Mouse (Mus musculus): Measurements from ENCODE around the gene Klrd1. TPM values are rescaled to one million over a fixed set of nuclear protein-coding genes. Genes with fewer than 3 reads are reported as not detected.
A peak's percentile ranks its signal among the peaks of the same experiment; 100 is the strongest.

Klrd1 gene
- polyA plus RNA-seq (2015; fragmentation: Nextera tagmentation; extraction: Ambion mirVana): 0.27 and 0.53 TPM in 2 replicates

DNA sequence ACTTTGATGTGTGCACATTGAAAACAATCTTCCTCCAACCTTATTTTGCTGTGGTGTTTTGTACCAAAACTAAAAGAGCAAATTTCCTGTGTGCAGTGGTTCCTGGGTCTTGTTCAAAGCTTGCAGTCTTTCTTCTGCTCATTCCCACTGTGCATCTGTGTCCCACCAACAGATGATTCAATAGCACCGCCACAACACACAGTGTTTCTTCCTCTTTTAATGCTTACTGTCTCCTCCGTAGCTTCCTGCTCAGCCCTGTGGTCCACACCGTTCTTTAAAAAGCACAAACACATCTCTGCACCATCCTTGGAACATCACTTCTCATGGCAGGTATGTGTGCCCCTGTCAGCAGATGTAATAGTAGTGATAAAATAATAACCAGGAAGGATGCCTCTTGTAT lies at the start of gene Klrd1:
Gene Klrd1, plus strand, starts transcription at position 275 of the 400 bp plus-strand sequence.
- Histone ChIP-seq H3K9ac (ENCODE audit: low read length) (no peak within 1 kb of the TSS), H3K4me1 (replicated peaks; ENCODE audit: control insufficient read depth, insufficient read depth) (no peaks in the 10 kb centered on the region), H3K27me3 (ENCODE audit: control insufficient read depth, insufficient read depth, low read length) (no peaks in the 10 kb centered on the region), H3K27ac (replicated peaks) (no peak within 1 kb of the TSS), H3K36me3 (ENCODE audit: control insufficient read depth, insufficient read depth, low read length) (no peaks in the 10 kb centered on the region), H3K4me3 (ENCODE audit: low read depth, low read length) (no peak within 1 kb of the TSS), H3K4me2 (replicated peaks; ENCODE audit: low read depth) (no peak within 1 kb of the TSS), H3K9me3 (ENCODE audit: control insufficient read depth, low read length) (no peaks in the 10 kb centered on the region)
- 74% methylated on average over 3 of the region's 3 CpGs for WGBS
- ATAC-seq (ENCODE audit: low FRiP score, low TSS enrichment) (no peak), DNase-seq (ENCODE audit: low spot score) (no peak)
- no peak for TF ChIP-seq EP300 (optimal IDR thresholded peaks at IDR 0.05)
- TF ChIP-seq CTCF (IDR thresholded peaks at IDR 0.05; ENCODE audit: low read depth): no peak

DNA sequence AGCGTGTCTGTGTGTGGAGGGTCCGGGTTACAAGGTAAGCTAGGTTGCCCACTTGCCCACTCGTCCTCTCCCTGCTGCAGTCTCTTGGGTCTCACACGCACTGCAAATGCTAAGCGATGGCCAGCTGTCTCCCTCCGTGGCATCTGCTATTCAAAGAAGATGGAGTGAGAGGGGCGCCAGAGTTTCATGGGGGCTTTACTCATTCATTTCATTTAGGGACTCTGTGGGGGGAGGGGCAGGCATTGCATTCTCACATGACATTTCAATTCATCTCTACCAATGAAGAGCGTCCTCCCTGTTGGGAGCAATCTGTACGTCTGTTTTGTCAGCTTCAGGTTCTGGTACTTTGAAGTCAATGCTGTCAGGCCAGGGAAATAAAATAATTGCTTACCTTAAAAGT lies 49.7 kb upstream of the Klrd1 start:
- H3K4me3 ChIP-seq (ENCODE audit: low read depth, low read length): no peak overlapping the region
- WGBS: 86% methylated on average over 9 of the region's 9 CpGs
- ATAC-seq (ENCODE audit: low FRiP score, low TSS enrichment): no peak

DNA sequence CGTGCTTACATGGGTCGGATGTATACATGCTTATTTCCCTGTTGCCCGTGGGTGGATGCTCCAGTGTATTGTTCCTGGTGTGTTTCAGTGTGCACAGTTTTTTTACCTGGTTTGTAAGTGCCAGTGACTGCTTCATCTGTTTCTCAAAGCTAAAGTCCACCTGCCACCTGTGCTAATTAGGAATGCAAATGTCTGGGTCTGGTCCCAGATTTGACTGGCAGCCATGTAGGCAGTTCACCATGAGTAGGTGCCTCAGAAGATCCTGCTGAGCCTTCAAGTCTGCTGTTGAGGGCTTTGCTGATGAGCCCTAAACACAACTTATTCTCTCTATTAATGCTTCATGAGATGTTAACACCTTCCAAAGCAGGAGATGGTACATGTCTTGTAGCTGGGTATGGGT lies 49.0 kb upstream of the Klrd1 start:
- Histone ChIP-seq H3K4me2 (replicated peaks; ENCODE audit: low read depth) (no peak overlapping the region), H3K27me3 (ENCODE audit: control insufficient read depth, insufficient read depth, low read length) (no peaks in the 10 kb centered on the region), H3K9ac (ENCODE audit: low read length) (no peak overlapping the region), H3K4me1 (replicated peaks; ENCODE audit: control insufficient read depth, insufficient read depth) (no peaks in the 10 kb centered on the region), H3K4me3 (ENCODE audit: low read depth, low read length) (no peak overlapping the region), H3K9me3 (ENCODE audit: control insufficient read depth, low read length) (no peaks in the 10 kb centered on the region), H3K27ac (replicated peaks) (no peak overlapping the region), H3K36me3 (ENCODE audit: control insufficient read depth, insufficient read depth, low read length) (peaks cover 22% of the 10 kb centered on the region)
- WGBS: 91% methylated on average over 3 of the region's 3 CpGs
- DNase-seq (ENCODE audit: low spot score) (no peak), ATAC-seq (ENCODE audit: low FRiP score, low TSS enrichment) (no peak)
- TF ChIP-seq CTCF (IDR thresholded peaks at IDR 0.05; ENCODE audit: low read depth) (no peak), EP300 (optimal IDR thresholded peaks at IDR 0.05) (no peak)

More for the DNA sequence above, 49.7 kb upstream of the Klrd1 start:
- no peaks in the 10 kb centered on the region for H3K4me1 ChIP-seq (replicated peaks; ENCODE audit: control insufficient read depth, insufficient read depth)
- no peak overlapping the region for H3K27ac ChIP-seq (replicated peaks)
- H3K9me3 ChIP-seq (ENCODE audit: control insufficient read depth, low read length): no peaks in the 10 kb centered on the region
- H3K27me3 ChIP-seq (ENCODE audit: control insufficient read depth, insufficient read depth, low read length): no peaks in the 10 kb centered on the region
- H3K9ac ChIP-seq (ENCODE audit: low read length): no peak overlapping the region
- H3K36me3 ChIP-seq (ENCODE audit: control insufficient read depth, insufficient read depth, low read length): peaks cover 22% of the 10 kb centered on the region
- TF ChIP-seq CTCF (IDR thresholded peaks at IDR 0.05; ENCODE audit: low read depth) (no peak), EP300 (optimal IDR thresholded peaks at IDR 0.05) (no peak)
- no peak overlapping the region for H3K4me2 ChIP-seq (replicated peaks; ENCODE audit: low read depth)
- no peak for DNase-seq (ENCODE audit: low spot score)

DNA sequence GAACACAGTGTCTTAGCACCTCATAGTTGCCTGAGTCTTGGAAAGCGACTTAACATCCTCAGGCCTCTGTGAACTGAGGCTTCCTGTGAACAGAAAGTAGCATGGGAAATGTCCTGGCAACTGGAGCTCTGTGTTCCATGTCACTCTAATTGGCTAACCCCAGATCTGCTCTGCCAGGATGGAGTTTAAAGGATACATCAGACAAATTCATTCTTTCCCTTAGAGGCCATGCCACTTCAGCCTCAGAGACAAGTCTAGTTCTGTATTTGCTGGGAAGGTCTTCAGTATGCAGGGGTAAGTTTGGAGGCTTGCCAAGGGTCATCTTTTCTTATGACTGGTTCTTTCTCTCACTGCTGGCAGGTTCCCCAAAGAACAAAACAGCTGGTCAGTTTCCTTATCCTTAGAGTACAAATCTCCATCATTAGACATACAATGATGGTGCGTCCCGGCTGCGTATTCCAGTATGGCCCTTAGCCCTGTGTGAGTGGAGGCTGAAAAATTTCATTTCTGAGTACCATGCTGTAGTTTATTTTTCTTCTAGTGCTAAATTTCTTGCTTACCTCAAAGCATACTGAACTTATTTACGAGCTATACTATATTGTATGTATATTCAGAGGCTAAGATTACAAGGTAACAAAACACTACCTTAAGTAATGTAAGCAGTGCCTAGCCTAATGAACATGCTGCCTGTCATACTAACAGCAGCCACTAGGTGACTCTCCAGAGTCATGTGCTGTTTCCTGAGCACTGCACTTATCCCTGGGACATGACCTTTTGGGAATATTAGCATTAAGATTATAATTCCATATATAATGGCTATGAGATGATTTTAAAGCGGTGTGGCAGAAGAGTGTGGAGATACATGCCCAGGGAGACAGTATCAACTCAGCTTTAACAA lies 47.6 kb upstream of the Klrd1 start:
- no peak overlapping the region for H3K9ac ChIP-seq (ENCODE audit: low read length)
- TF ChIP-seq EP300 (optimal IDR thresholded peaks at IDR 0.05) (no peak), CTCF (IDR thresholded peaks at IDR 0.05; ENCODE audit: low read depth) (peak; percentile 95)
- no peaks in the 10 kb centered on the region for H3K4me1 ChIP-seq (replicated peaks; ENCODE audit: control insufficient read depth, insufficient read depth)
- DNase-seq (ENCODE audit: low spot score) (peak; percentile 77), ATAC-seq (ENCODE audit: low FRiP score, low TSS enrichment) (peak; percentile 82)
- no peak overlapping the region for H3K27ac ChIP-seq (replicated peaks)
- WGBS: 47% methylated on average over 6 of the region's 6 CpGs
- H3K36me3 ChIP-seq (ENCODE audit: control insufficient read depth, insufficient read depth, low read length): peaks cover 15% of the 10 kb centered on the region
- H3K4me3 ChIP-seq (ENCODE audit: low read depth, low read length): no peak overlapping the region
- no peaks in the 10 kb centered on the region for H3K9me3 ChIP-seq (ENCODE audit: control insufficient read depth, low read length)
- H3K4me2 ChIP-seq (replicated peaks; ENCODE audit: low read depth): no peak overlapping the region
- H3K27me3 ChIP-seq (ENCODE audit: control insufficient read depth, insufficient read depth, low read length): no peaks in the 10 kb centered on the region

DNA sequence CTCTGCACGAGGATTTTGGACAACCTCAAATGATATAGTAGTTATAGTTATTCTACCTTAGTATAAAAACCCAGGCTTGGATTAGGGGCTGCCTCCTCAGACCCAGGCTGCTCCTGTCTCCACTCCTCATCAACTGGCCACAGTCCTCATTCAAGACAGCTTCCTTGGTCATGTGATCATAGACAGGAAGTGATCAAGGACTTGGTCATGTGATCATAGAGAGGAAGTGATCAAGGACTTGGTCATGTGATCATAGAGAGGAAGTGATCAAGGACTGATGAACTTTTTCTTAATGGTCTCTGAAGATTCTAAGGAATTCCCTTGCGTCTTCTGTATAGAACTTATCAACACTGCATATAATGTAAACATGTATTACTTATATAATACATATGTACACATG lies 44.3 kb upstream of the Klrd1 start:
- DNase-seq (ENCODE audit: low spot score) (no peak), ATAC-seq (ENCODE audit: low FRiP score, low TSS enrichment) (no peak)
- Histone ChIP-seq H3K36me3 (ENCODE audit: control insufficient read depth, insufficient read depth, low read length) (no peaks in the 10 kb centered on the region), H3K27ac (replicated peaks) (no peak overlapping the region), H3K9me3 (ENCODE audit: control insufficient read depth, low read length) (no peaks in the 10 kb centered on the region), H3K4me2 (replicated peaks; ENCODE audit: low read depth) (no peak overlapping the region), H3K9ac (ENCODE audit: low read length) (no peak overlapping the region), H3K4me1 (replicated peaks; ENCODE audit: control insufficient read depth, insufficient read depth) (no peaks in the 10 kb centered on the region), H3K4me3 (ENCODE audit: low read depth, low read length) (no peak overlapping the region), H3K27me3 (ENCODE audit: control insufficient read depth, insufficient read depth, low read length) (no peaks in the 10 kb centered on the region)
- WGBS: 86% methylated on average over 2 of the region's 2 CpGs
- TF ChIP-seq CTCF (IDR thresholded peaks at IDR 0.05; ENCODE audit: low read depth): no peak
- TF ChIP-seq EP300 (optimal IDR thresholded peaks at IDR 0.05): no peak

DNA sequence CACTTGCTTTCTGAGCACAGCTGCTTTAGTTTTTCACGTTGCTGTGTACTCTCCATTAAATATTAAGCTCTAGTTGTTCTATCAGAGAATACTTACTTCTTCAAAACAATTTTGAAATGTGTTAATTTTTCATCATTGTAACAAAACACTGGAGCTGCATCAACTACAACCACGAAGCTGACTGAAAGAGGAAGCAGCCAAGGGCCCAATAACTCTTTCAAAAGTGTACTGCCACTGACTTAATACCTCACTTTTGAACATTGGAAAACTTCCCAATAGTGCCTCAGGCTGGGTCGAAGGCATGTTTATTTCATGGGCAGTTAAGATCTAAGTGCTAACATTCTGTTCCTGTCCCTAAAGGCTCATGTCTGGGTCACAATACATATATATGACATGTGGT lies 43.6 kb upstream of the Klrd1 start:
- Histone ChIP-seq H3K27me3 (ENCODE audit: control insufficient read depth, insufficient read depth, low read length) (no peaks in the 10 kb centered on the region), H3K27ac (replicated peaks) (no peak overlapping the region), H3K9ac (ENCODE audit: low read length) (no peak overlapping the region), H3K4me2 (replicated peaks; ENCODE audit: low read depth) (no peak overlapping the region), H3K4me3 (ENCODE audit: low read depth, low read length) (no peak overlapping the region), H3K9me3 (ENCODE audit: control insufficient read depth, low read length) (no peaks in the 10 kb centered on the region), H3K36me3 (ENCODE audit: control insufficient read depth, insufficient read depth, low read length) (no peaks in the 10 kb centered on the region), H3K4me1 (replicated peaks; ENCODE audit: control insufficient read depth, insufficient read depth) (no peaks in the 10 kb centered on the region)
- 55% methylated on average over 3 of the region's 3 CpGs for WGBS
- no peak for ATAC-seq (ENCODE audit: low FRiP score, low TSS enrichment)
- no peak for DNase-seq (ENCODE audit: low spot score)
- TF ChIP-seq CTCF (IDR thresholded peaks at IDR 0.05; ENCODE audit: low read depth) (no peak), EP300 (optimal IDR thresholded peaks at IDR 0.05) (no peak)
